Mouse (Mus musculus): ENCODE data around the gene Cops7b.
"Not testable (repeated sequence)": the region's sequence is repeated elsewhere in the genome, so short reads cannot be mapped to it uniquely, and the experiment has no call there.

The Cops7b gene

GRCm38 (mm10) chr1:86582451-86583096 is at the start of gene Cops7b, which contains the start of gene Pde6d:
Gene Cops7b (plus strand): TSS chr1:86582904.
Gene Pde6d (minus strand): TSS chr1:86582629.
- DNase-seq (ENCODE audit: low spot score in 2 of 2): peak; percentile 94

GRCm38 (mm10) chr1:86533411-86534130 is 49.1 kb upstream of the Cops7b start:
- DNase-seq (ENCODE audit: low spot score in 2 of 2): peak; percentile 56 to 76

GRCm38 (mm10) chr1:86538383-86538782 is 44.3 kb upstream of the Cops7b start:
- no peak for DNase-seq (ENCODE audit: low spot score in 2 of 2)

- not testable (repeated sequence) for DNase-seq (ENCODE audit: low spot score in 2 of 2)
Observed at GRCm38 (mm10) chr1:86539583-86539982, 43.1 kb upstream of the Cops7b start.

GRCm38 (mm10) chr1:86542584-86542983 is 40.1 kb upstream of the Cops7b start:
- no peak for DNase-seq (ENCODE audit: low spot score in 2 of 2)

GRCm38 (mm10) chr1:86546797-86547196 is 35.9 kb upstream of the Cops7b start:
- DNase-seq (ENCODE audit: low spot score in 2 of 2): no peak

GRCm38 (mm10) chr1:86551299-86551698 is 31.4 kb upstream of the Cops7b start:
- DNase-seq (ENCODE audit: low spot score in 2 of 2): no peak

- no peak for DNase-seq (ENCODE audit: low spot score in 2 of 2)
Observed at GRCm38 (mm10) chr1:86551877-86552276, 30.8 kb upstream of the Cops7b start.

- no peak for DNase-seq (ENCODE audit: low spot score in 2 of 2)
Observed at GRCm38 (mm10) chr1:86555665-86556064, 27.0 kb upstream of the Cops7b start.

GRCm38 (mm10) chr1:86557872-86558271 is 24.8 kb upstream of the Cops7b start:
- DNase-seq (ENCODE audit: low spot score in 2 of 2): no peak

- no peak for DNase-seq (ENCODE audit: low spot score in 2 of 2)
Observed at GRCm38 (mm10) chr1:86559232-86559631, 23.5 kb upstream of the Cops7b start.

GRCm38 (mm10) chr1:86562663-86563062 is 20.0 kb upstream of the Cops7b start:
- no peak for DNase-seq (ENCODE audit: low spot score in 2 of 2)

- DNase-seq (ENCODE audit: low spot score in 2 of 2): no peak
Observed at GRCm38 (mm10) chr1:86568409-86568808, 14.3 kb upstream of the Cops7b start.

GRCm38 (mm10) chr1:86569292-86569860 is 13.3 kb upstream of the Cops7b start:
- no peak for DNase-seq (ENCODE audit: low spot score in 2 of 2)

GRCm38 (mm10) chr1:86571381-86571780 is 11.3 kb upstream of the Cops7b start:
- DNase-seq (ENCODE audit: low spot score in 2 of 2): no peak

- peak in 1 of 2 experiments; percentile 14 for DNase-seq (ENCODE audit: low spot score in 2 of 2)
Observed at GRCm38 (mm10) chr1:86571941-86572340, 10.8 kb upstream of the Cops7b start.

- no peak for DNase-seq (ENCODE audit: low spot score in 2 of 2)
Observed at GRCm38 (mm10) chr1:86580426-86580825, 2.3 kb upstream of the Cops7b start.

GRCm38 (mm10) chr1:86581692-86582450 is 833 bp upstream of the Cops7b start:
- no peak for DNase-seq (ENCODE audit: low spot score in 2 of 2)

GRCm38 (mm10) chr1:86583709-86584108 is 1.0 kb downstream of the Cops7b start:
- no peak for DNase-seq (ENCODE audit: low spot score in 2 of 2)

GRCm38 (mm10) chr1:86586992-86587391 is 4.3 kb downstream of the Cops7b start:
- DNase-seq (ENCODE audit: low spot score in 2 of 2): peak; percentile 63 to 71

GRCm38 (mm10) chr1:86594539-86594938 is 11.8 kb downstream of the Cops7b start:
- no peak for DNase-seq (ENCODE audit: low spot score in 2 of 2)

GRCm38 (mm10) chr1:86595315-86595714 is 12.6 kb downstream of the Cops7b start:
- no peak for DNase-seq (ENCODE audit: low spot score in 2 of 2)

Data from right cerebral cortex, postnatal 36 days (tissue).